Mouse (Mus musculus): ENCODE measurements around the gene Pcdh15.

Pcdh15 gene

DNA sequence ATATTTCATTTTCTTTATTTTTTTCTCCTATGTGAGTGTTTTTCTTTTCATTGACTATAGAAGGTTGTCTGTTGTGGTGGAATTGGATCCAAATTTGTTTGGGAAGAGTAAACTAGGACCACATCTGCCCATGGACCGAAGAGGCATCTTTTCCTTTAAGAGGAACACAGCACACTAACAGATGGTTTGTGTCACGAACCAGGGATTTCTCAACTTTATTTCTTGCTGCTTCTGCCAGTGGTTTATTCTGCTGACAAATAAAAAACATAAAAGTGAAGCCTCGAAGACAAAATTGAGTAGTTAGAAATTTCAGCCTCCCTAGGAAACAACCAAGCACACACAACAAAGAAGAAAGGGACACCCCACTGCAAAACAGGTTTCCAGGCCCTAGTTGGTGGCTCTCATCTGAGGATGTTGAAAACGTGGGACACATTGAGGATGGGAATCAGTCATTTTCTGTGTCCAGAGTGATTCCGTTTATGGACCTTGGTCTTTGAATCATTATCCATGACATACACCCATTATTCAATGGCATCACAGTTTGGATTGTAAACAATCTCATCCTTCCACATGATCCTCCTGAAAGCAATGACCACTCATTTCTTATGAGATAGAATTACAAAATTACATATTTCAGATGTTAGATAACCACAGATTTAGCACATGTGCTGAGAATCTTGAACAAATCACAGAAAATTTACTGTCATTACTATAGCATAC, 1206.5 kb downstream of the Pcdh15 start:
- DNase-seq (ENCODE audit: low spot score in 2 of 2) = no peak

DNA sequence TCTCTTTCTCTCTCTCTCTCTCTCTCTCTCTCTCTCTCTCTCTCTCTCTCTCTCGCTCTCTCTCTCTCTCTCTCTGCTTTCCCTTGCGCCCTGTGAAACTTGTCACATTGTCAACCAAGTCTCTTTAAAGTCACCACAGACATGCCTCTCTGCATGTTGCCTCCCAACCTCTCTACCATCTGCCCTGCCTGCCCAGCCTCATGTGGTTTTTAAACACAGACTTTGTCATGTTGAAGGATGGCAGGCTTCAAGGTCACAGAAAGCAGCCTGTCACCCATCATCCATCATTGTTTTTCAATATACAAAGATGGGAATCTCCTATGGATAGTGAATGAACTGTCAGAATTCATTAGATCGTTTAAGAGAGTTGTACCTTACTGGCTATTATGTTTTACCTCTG, 1207.9 kb downstream of the Pcdh15 start:
- no peak for DNase-seq (ENCODE audit: low spot score in 2 of 2)

DNA sequence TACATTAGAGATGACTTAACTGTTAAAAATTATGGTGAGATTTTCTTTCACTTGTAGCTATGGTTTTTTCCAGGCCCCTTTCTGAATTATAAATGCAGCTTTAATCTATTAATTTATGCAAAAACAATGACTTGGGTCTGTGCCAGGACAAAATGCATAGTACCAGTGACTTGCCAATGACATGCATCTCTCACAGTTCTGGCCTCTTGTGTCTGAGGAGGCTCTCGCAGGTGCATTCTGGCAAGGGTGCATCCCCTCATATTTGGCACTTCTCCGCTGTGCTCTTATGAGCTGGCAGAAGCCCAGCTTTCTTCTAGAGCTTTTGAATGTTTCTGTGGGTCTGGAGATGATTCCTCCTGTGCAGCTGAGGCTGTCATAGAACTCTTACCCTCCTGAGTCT, 1216.9 kb downstream of the Pcdh15 start:
- no peak for DNase-seq (ENCODE audit: low spot score in 2 of 2)

DNA sequence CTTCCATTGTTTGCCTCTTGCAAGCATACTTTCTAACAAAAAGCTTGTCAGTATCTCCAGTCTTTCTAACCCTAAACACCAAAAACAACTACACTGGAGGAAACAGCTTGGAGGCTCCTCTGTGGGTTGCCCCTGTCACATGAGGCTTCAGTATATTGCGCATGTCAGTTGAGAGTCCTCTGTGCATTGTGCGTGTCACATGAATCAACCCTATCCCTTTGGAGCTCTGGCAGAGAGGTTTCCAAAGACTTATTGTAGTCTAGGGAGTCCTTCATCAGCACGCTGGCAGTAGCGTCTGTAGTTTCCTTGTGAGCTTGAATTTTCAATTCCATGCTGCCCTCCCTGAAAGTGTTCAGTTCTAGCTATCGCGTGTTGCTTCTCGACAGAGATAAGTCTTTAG, 1236.3 kb downstream of the Pcdh15 start:
- DNase-seq (ENCODE audit: low spot score in 2 of 2) = no peak

DNA sequence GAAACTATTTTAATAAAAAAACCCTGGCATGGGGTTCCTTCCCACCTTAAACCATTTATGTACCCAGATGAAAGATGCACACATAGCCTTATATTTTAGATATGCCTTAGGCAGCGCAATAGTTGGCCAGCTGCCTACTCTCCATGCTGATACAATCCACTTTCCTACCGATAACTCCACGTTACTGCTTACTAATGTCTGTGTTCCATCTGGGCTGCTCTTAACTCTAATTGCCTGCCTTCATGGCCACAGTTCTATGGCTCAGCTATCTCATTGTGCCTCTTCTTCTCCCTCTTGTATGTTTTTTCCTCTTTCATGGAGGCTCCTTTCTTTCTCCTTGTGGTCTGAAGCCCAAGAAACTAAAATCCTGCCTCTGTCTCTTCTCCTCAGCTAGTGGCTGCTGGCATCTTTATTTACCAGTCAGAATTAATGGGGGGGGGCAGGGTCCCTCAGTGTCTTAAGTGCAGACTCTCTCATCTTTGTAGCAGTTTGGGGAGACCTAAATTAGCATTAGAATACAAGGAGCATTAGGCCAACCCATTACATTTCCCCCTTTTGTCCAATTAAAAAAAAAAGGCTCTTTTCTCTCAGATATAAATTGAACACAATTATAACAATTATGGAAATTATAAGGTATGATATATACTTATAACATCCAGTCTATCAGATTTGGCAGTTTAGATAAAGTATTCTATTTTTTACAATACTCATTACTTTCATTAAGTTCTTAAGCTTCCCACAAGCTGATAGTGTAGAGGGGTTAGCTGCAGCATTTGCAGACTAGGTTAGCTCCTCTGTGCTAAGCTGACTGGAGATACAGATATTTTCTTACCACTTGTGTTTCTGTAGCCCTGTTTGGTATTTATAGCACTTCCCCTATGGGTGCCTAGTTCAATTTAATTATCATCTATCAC, 1240.4 kb downstream of the Pcdh15 start:
- DNase-seq (ENCODE audit: low spot score in 2 of 2) = no peak

DNA sequence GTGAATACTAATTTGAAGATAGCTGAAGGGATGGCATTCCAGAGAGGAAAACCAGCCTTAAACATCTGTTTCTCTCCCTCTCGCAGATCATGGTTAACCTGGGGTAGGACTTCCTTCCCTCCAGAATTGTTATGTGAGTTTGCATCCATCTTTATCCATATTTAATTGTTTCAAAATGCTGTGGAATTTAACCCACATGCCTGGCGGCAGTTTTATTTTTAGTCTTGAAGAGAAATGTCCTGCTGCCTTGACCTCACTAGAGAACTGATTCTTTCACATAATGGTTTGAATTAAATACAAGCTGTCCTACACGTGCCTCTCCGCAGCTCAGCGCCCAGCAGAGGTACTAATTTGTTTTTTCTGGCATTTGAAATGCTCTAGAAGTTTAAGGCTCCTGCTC, 1260.4 kb downstream of the Pcdh15 start:
- DNase-seq (ENCODE audit: low spot score in 2 of 2) = no peak

DNA sequence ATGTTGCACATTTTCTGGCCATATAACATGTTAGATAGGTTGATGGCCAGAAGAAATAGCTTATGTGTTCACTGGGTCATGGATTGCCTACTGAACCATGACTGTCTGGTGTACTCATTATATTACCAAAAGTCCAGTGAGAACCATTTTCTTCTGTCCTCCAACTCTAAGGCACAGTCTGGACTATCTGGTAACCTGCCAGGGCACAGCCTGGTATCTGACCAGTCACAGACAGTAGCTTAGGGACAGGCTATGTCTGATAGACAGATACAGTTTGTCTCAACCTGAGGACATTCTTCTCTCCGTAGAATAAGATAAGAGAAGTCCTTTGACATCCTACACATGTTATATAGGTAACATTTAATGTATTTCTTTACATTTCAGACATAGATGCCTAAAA, 1279.6 kb downstream of the Pcdh15 start:
- DNase-seq (ENCODE audit: low spot score in 2 of 2) = no peak

DNA sequence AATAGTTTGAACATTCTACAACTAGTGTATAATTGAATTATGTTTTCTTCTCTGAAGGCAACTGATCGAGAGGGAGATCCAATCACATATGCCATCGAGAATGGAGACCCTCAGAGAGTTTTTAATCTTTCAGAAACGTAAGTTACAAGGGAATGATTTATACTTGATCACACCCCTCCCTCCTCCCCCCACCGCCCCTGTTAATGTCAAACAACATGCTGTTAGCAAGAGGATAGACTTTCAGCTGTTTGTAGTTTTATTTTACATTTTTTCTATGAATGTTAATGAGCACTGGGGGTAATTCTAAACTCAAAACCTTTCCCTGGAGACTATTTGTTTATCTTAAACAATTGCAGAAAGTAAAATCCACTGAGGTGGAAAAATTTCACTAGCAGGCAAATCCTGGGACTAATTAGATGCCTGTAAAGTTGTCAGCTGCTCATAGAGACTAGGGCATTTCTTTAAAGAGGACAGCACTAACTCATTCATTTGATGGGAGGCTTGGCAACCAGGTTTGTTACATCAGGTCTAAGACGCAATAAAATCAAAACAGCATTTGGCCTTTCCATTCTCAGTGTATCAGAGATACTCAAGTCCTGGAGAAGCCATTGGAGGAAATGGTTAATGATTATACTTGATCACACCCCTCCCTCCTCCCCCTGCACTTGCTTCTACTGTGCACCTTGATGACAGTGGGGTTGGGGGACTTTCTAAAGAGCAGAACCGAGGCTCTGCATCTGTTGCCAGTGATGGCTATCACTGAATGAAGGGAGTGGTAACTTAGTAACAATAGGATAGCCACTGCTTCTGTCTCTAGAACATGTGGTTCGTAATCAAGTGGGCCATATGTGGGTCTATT, 1280.4 kb downstream of the Pcdh15 start:
- DNase-seq (ENCODE audit: low spot score in 2 of 2) = no peak

DNA sequence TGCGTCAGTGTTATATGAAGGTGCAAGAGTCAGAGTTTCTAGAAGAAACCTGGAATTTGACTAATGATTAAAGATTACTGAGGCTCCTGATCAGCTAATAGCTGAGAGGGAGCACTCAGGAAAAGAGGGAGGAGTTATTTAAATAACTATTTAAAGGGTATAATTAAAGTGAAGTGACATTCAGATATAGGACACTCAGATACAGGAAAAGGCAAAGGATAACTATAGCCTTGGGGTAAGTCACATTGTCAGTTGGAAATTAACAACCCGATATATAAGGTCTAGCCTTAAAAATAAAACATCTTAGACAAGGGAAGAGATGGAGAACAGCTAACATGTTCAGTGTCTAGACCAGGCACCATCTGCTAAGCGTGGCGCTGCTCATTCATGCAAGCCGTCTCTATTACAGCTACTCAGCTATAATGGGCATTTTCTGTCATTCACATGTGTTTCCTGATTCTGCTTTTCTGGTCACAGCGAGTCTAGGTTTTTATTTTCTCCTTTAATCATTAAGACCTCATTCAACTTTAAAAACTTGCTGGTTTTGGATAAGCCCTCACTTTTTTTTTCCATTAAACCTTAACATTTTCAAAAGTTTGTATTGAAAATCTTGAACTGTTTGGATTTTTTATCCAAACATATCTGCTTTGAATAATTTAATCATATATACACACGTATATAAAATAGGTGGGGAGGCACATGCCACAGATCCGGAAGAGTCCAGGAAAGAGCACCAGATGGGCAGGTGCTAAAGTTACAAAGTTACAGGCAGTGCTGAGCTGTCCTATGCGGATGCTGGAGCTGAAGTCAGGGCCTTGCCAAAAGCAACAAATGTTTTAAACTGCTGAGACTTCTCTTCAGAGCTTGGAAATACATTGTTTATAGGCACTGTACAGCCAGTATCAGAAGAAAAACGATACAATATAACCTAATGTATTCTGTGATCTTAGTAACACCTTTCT, 1288.7 kb downstream of the Pcdh15 start:
- DNase-seq (ENCODE audit: low spot score in 2 of 2) = no peak

DNA sequence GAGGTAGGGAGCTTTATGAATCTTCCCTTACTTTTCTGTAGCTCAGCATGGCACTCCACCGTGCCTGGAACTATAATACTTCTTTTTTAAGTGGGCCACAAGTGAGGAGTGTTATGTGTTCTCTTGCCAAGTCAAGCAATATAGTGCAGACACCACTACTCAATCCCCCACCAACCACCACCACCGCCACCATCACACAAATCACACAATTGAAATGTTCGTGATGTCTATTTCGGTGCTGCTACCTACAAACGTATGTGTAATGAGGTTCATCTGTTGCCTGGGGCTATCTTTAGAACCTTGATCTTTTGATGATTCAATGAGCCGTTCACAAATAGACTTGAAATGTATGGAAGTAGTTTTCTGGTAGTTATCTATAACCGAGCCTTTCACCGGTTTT, 1304.0 kb downstream of the Pcdh15 start:
- DNase-seq (ENCODE audit: low spot score in 2 of 2) = no peak

DNA sequence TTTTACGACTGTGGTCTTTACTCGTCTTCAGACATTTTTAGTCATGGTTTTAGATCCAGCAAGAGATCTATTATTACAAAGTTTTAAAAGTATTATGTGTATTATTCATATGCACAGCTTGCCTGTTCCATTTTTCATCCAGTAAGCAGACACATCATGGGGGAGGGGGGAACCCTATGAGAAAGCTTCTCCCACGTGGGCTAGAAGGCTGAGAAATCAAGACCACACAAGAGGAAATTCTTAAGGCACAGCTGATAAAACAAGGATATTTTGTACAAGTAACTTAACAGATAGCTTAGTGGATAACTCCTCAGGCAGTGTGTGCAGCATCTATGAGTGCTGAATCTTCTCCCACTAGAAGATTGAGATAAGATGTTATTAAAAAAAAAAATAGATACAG, 1314.9 kb downstream of the Pcdh15 start:
- DNase-seq (ENCODE audit: low spot score in 2 of 2) = no peak

DNA sequence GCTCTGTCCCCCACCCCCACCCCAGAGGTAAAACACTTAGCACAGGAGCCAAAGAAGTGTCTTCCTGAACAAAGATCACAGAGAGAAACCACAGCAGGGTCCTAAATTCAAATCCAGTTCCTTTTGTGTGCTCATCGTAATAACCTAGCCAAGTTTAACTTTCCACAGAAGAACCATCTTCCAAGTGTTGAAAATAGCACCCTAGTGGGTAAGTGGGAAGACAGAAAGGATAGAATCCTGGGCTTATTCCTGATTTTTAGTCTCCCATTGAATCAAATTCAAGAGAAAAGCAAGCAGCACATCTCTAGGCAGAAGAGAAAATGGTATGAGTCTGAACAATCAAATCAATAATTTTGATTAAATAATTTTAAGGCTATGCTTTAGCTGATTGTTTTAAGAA, 1315.8 kb downstream of the Pcdh15 start:
- no peak for DNase-seq (ENCODE audit: low spot score in 2 of 2)

DNA sequence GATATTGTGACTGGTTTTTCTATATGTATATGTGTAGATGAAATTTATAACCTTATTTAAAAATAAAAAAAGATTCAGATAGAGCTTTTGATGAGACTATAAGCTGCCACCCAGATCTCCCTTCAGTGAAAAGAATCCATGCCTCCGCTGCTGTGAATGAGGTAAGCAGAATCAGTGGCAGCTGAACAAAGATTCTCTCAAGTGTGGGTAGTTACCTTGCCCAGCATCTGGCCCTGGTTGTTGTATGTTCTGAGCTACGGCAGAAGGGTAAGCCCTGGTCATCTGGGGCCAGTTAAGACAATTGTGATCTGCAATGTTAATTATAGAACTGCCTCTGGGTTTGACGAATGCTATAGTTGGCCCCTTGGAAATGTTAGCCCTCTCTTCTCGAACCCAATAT, 1316.2 kb downstream of the Pcdh15 start:
- no peak for DNase-seq (ENCODE audit: low spot score in 2 of 2)

DNA sequence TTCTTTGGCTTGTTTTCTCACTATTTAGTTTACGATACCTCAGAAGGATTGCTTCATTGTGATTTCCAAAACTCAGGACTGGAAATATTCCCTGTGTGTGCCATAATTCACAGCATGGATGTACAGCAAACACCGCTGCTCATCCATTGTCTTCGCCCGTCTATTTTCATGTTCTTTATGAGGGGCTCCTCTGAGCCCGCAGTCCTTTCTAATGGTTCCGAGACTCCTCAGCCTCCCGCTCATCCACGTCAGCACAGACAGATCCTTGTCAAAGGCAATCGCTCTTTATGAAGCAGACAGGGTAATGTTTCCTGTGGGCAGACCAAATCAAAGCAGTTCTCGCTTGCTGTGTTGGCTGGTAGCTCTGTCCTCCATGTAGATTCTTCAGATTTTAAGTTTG, 1316.8 kb downstream of the Pcdh15 start:
- no peak for DNase-seq (ENCODE audit: low spot score in 2 of 2)

DNA sequence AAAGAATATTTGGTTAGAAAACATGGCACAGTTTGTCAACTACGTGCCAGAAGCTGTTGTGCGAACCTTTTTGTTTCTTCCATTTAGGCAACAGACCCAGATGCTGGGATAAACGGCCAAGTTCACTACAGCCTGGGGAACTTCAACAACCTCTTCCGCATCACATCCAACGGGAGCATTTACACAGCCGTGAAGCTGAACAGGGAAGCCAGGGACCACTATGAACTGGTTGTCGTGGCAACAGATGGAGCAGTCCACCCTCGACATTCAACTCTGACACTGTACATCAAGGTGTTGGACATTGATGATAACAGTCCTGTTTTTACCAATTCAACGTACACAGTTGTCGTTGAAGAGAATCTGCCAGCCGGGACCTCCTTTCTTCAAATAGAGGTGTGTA, 1350.9 kb downstream of the Pcdh15 start:
- no peak for DNase-seq (ENCODE audit: low spot score in 2 of 2)

DNA sequence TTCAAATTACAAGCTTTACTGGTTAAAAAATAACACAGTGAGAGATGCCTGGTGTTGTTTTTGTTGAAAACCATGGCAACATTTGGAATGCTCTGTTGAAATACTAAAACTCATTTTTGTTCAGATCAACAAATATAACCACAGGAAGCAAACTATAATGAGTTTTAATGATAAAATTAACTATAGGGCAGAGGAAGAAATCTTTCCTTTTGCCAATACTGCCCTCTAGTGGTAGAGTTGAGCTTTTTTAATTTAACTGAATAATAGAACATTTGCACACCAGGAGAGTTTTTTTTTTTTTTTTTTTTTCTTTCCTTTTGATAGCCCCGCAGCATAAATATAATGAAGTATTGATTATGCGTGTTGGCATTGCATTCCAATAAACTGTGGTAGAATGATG, 1364.8 kb downstream of the Pcdh15 start:
- no peak for DNase-seq (ENCODE audit: low spot score in 2 of 2)

DNA sequence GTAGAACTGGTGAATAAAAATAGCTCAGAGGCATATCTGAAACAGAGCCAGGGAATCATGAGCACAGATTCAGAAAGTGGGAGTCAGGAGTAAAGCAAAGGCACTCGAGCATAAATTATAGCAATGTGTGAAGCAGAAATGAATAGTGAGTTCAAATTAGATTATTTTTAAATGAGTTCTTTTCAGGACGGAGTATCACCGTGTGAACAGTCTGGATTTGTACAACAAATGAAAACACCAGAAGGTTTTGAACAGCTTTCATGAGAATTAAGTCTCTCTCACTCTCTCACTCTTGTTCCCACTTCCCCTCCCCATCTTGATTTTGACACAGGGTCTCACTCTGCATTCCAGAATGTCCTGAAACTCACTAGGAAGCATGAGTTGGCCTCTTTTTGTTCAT, 1381.6 kb downstream of the Pcdh15 start:
- DNase-seq (ENCODE audit: low spot score in 2 of 2) = no peak

DNA sequence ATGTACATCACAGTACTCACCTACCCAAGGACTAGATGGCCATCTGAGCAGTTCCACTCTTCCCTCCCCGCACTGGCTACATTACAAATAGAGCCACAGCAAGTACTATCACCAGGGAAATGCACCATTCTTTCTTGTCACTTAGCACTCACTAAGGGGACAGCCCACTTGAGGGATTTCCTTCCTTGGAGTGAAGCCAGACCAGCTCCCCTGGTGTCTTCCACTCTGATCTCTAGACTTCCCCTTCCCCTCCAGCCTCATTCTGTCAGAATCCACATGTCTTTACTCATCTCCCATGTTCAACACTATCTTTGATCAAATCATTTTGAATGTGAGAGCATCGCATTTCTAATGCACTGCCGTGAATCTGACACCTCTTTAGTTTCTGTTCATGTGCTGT, 1413.2 kb downstream of the Pcdh15 start:
- DNase-seq (ENCODE audit: low spot score in 2 of 2) = no peak

DNA sequence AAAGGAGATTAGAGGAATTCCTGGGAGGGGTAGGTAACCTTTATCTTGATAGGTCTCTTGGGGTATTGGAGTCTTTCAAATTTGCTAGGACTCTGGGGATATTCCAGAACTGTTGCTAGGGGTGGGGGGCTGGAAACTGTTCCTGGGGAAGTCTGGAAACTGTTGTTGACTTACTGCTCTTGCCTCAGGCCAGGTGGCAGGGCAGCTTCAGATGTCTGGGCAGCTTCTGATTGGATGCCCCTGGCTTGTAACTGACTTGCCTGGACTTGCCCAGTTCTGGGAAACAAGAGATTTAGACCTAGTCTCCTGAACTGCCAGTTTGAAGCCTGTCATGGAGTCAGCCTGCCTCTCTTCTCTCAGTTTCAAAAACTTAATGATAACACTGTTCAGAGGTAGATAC, 1414.6 kb downstream of the Pcdh15 start:
- DNase-seq (ENCODE audit: low spot score in 2 of 2) = no peak

DNA sequence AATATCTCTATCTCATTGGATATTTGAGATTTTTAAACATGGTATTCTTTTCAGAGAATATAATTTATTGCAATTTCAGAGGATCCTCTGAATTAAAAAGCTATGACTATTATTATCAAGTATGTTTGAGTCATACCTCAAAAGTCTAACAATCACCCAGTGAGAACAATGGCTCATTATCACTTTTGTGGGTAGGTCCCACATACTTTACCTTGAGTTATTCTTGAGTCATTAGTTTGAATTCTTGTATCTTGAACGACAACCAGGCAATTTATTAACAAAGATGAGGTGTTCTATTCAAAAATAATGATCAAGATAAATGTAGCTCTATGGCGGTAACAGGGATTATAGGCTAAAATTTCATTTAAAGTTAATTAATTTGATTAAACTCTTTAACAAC, 1439.2 kb downstream of the Pcdh15 start:
- no peak for DNase-seq (ENCODE audit: low spot score in 2 of 2)

DNA sequence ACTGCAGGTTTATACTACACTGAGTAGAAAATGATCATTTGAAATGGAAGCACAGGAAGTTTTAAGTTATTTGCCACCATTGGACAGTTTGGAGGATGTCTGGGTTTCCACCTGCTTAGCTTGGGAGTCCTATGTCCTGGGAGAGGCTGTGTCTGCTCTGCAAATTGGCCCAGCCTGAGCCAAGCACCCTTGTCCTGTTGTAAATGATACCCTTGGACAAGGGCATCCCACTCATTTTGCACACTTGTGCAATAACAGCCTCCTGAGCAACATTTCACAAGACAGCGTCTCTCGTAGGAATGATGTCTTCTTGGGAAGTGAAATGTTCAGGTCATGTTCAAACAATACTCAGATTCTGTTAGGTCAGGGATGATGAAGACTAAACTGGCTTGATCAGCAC, 1456.2 kb downstream of the Pcdh15 start:
- no peak for DNase-seq (ENCODE audit: low spot score in 2 of 2)
